Mouse (Mus musculus) MEL (cell line): ENCODE measurements around the gene Peli1. TPM values are rescaled to one million over a fixed set of nuclear protein-coding genes. Genes with fewer than 3 reads are reported as not detected.
A peak's percentile ranks its signal among the peaks of the same experiment; 100 is the strongest.

Experiments
- DNase-seq: peaks from one replicate; pipeline ENCODE4 v3.0.0; 2011; ENCODE audit warnings: low read depth, low spot score
- H3K27ac ChIP-seq: 2 replicates; pipeline ENCODE4 v1.5.1; 2012; ENCODE audit warnings: low read depth, mild to moderate bottlenecking, control low read depth, low read length, moderate library complexity; ENCODE audit not compliant: control insufficient read depth
- H3K27me3 ChIP-seq, 2 experiments: fragments of 150-350 bp in 1 of 2; sonication (generic) in 1 of 2; 2 replicates each; pipeline ENCODE4 v1.6.1; 2012; ENCODE audit warnings: low read length in 2 of 2, mild to moderate bottlenecking in 2 of 2, improper control_type of control experiment in 1 of 2, moderate library complexity in 1 of 2; ENCODE audit not compliant: insufficient read depth in 2 of 2, control insufficient read depth in 1 of 2
- H3K36me3 ChIP-seq, 2 experiments: 2 replicates each; pipeline ENCODE4 v1.6.1; 2012 to 2014; ENCODE audit warnings: low read length in 2 of 2, improper control_type of control experiment in 1 of 2, inconsistent platforms in 1 of 2, mild to moderate bottlenecking in 1 of 2; ENCODE audit not compliant: insufficient read depth in 2 of 2, control insufficient read depth in 1 of 2
- H3K4me1 ChIP-seq, 2 experiments: fragments of 150-350 bp in 1 of 2; sonication (generic) in 1 of 2; 2 replicates each; pipeline ENCODE4 v1.6.1; 2012; ENCODE audit warnings: low read length in 2 of 2, improper control_type of control experiment in 1 of 2, mild to moderate bottlenecking in 1 of 2; ENCODE audit not compliant: insufficient read depth in 2 of 2, control insufficient read depth in 1 of 2
- H3K4me3 ChIP-seq, 2 experiments: fragments of 150-350 bp in 1 of 2; sonication (generic) in 1 of 2; 2 replicates each; pipeline ENCODE4 v1.5.1; 2012; ENCODE audit warnings: low read depth in 2 of 2, low read length in 2 of 2, mild to moderate bottlenecking in 2 of 2, moderate library complexity in 2 of 2, control low read depth in 1 of 2, improper control_type of control experiment in 1 of 2; ENCODE audit not compliant: control insufficient read depth in 1 of 2, insufficient read depth in 1 of 2
- H3K79me2 ChIP-seq: 2 replicates; pipeline ENCODE4 v1.6.1; 2012; ENCODE audit warnings: mild to moderate bottlenecking, low read length, moderate library complexity; ENCODE audit not compliant: control insufficient read depth, poor library complexity, insufficient read depth
- H3K9ac ChIP-seq: 2 replicates; pipeline ENCODE4 v1.6.1; 2012; ENCODE audit warnings: low read depth, mild to moderate bottlenecking, control low read depth, low read length, moderate library complexity; ENCODE audit not compliant: control insufficient read depth, poor library complexity, severe bottlenecking
- H3K9me3 ChIP-seq: fragments of 150-350 bp; sonication (generic); replicated peaks from 2 replicates; pipeline ENCODE4 v1.6.1; 2012; ENCODE audit warnings: mild to moderate bottlenecking, low read length, improper control_type of control experiment, moderate library complexity; ENCODE audit not compliant: insufficient read depth
- BHLHE40 ChIP-seq: IDR thresholded peaks from 2 replicates; pipeline ENCODE4 v1.6.1; 2012; ENCODE audit warnings: low read depth, mild to moderate bottlenecking, inconsistent platforms, low read length, improper control_type of control experiment, borderline replicate concordance
- CHD1 ChIP-seq: IDR thresholded peaks from 2 replicates; pipeline ENCODE4 v1.6.1; 2012; ENCODE audit warnings: low read depth, mild to moderate bottlenecking, inconsistent platforms, low read length, improper control_type of control experiment
- CHD2 ChIP-seq: IDR thresholded peaks from 2 replicates; pipeline ENCODE4 v1.6.1; 2011; ENCODE audit warnings: low read length, improper control_type of control experiment
- CTCF ChIP-seq, 3 experiments: IDR thresholded peaks in 2 of 3; conservative IDR thresholded peaks in 1 of 3; 2 replicates each; pipeline ENCODE4 v1.5.1; 2011 to 2012; ENCODE audit warnings: low read length in 3 of 3, low read depth in 2 of 3, mild to moderate bottlenecking in 2 of 3, improper control_type of control experiment in 1 of 3, inconsistent platforms in 1 of 3, mixed read lengths in 1 of 3, moderate library complexity in 1 of 3; ENCODE audit not compliant: control insufficient read depth in 1 of 3, insufficient read depth in 1 of 3, poor library complexity in 1 of 3, severe bottlenecking in 1 of 3
- E2F4 ChIP-seq: IDR thresholded peaks from 2 replicates; pipeline ENCODE4 v1.6.1; 2011; ENCODE audit warnings: low read depth, low read length, improper control_type of control experiment, borderline replicate concordance
- ELF1 ChIP-seq: IDR thresholded peaks from 2 replicates; pipeline ENCODE4 v1.6.1; 2014; ENCODE audit warnings: low read depth, mild to moderate bottlenecking, inconsistent platforms, low read length, improper control_type of control experiment, moderate library complexity
- EP300 ChIP-seq, 2 experiments: IDR thresholded peaks; 2 replicates each; pipeline ENCODE4 v1.6.1; 2011; ENCODE audit warnings: improper control_type of control experiment in 2 of 2, low read length in 2 of 2, low read depth in 1 of 2, mild to moderate bottlenecking in 1 of 2
- GABPA ChIP-seq: IDR thresholded peaks from 2 replicates; pipeline ENCODE4 v1.6.1; 2012; ENCODE audit warnings: low read depth, mild to moderate bottlenecking, inconsistent platforms, low read length, improper control_type of control experiment, moderate library complexity
- GATA1 ChIP-seq: IDR thresholded peaks from 2 replicates; pipeline ENCODE4 v1.6.1; 2011; ENCODE audit warnings: low read depth, low read length, improper control_type of control experiment
- HCFC1 ChIP-seq: IDR thresholded peaks from 2 replicates; pipeline ENCODE4 v1.6.1; 2012; ENCODE audit warnings: low read depth, mild to moderate bottlenecking, inconsistent platforms, low read length, improper control_type of control experiment, moderate library complexity
- MAFK ChIP-seq: IDR thresholded peaks from 2 replicates; pipeline ENCODE4 v1.6.1; 2011; ENCODE audit warnings: low read depth, mild to moderate bottlenecking, low read length, improper control_type of control experiment, borderline replicate concordance
- MAX ChIP-seq: IDR thresholded peaks from 2 replicates; pipeline ENCODE4 v1.6.1; 2011; ENCODE audit warnings: low read length, improper control_type of control experiment
- MAZ ChIP-seq: IDR thresholded peaks from 2 replicates; pipeline ENCODE4 v1.6.1; 2012; ENCODE audit warnings: low read depth, mild to moderate bottlenecking, inconsistent platforms, low read length, improper control_type of control experiment
- MEF2A ChIP-seq: IDR thresholded peaks from 2 replicates; pipeline ENCODE4 v1.6.1; 2014; ENCODE audit warnings: low read depth, mild to moderate bottlenecking, inconsistent platforms, low read length, improper control_type of control experiment; ENCODE audit not compliant: poor library complexity, insufficient replicate concordance, severe bottlenecking; ENCODE audit errors: extremely low read depth
- MXI1 ChIP-seq: IDR thresholded peaks from 2 replicates; pipeline ENCODE4 v1.6.1; 2011; ENCODE audit warnings: mild to moderate bottlenecking, low read depth, low read length, improper control_type of control experiment
- MYC ChIP-seq: IDR thresholded peaks from 2 replicates; pipeline ENCODE4 v1.6.1; 2011; ENCODE audit warnings: low read depth, mild to moderate bottlenecking, low read length, improper control_type of control experiment, moderate library complexity
- NELFE ChIP-seq: IDR thresholded peaks from 2 replicates; pipeline ENCODE4 v1.6.1; 2011; ENCODE audit warnings: low read depth, low read length, improper control_type of control experiment
- NRF1 ChIP-seq: IDR thresholded peaks from 2 replicates; pipeline ENCODE4 v1.6.1; 2014; ENCODE audit warnings: low read depth, mild to moderate bottlenecking, inconsistent platforms, low read length, improper control_type of control experiment, moderate library complexity; ENCODE audit not compliant: poor library complexity, insufficient read depth, severe bottlenecking
- POLR2A ChIP-seq, 2 experiments: IDR thresholded peaks; 2 replicates each; pipeline ENCODE4 v1.6.1; 2011 to 2012; ENCODE audit warnings: low read length in 2 of 2, mild to moderate bottlenecking in 2 of 2, control low read depth in 1 of 2, improper control_type of control experiment in 1 of 2, low read depth in 1 of 2, moderate library complexity in 1 of 2; ENCODE audit not compliant: control insufficient read depth in 1 of 2, insufficient read depth in 1 of 2, poor library complexity in 1 of 2
- POLR2AphosphoS2 ChIP-seq: IDR thresholded peaks from 2 replicates; pipeline ENCODE4 v1.6.1; 2011; ENCODE audit warnings: low read length, improper control_type of control experiment
- POLR2AphosphoS5 ChIP-seq: IDR thresholded peaks from 2 replicates; pipeline ENCODE4 v1.6.1; 2012; ENCODE audit warnings: low read depth, borderline replicate concordance, mild to moderate bottlenecking, inconsistent platforms, low read length, moderate library complexity, mixed read lengths
- RAD21 ChIP-seq: IDR thresholded peaks from 2 replicates; pipeline ENCODE4 v1.6.1; 2011; ENCODE audit warnings: mild to moderate bottlenecking, low read depth, low read length, improper control_type of control experiment
- RCOR1 ChIP-seq: IDR thresholded peaks from 2 replicates; pipeline ENCODE4 v1.6.1; 2012; ENCODE audit warnings: low read depth, mild to moderate bottlenecking, inconsistent platforms, low read length, improper control_type of control experiment
- SIN3A ChIP-seq: IDR thresholded peaks from 2 replicates; pipeline ENCODE4 v1.6.1; 2012; ENCODE audit warnings: low read length, improper control_type of control experiment, inconsistent platforms
- SMC3 ChIP-seq: IDR thresholded peaks from 2 replicates; pipeline ENCODE4 v1.6.1; 2011; ENCODE audit warnings: low read depth, low read length, improper control_type of control experiment
- TAL1 ChIP-seq: IDR thresholded peaks from 2 replicates; pipeline ENCODE4 v1.6.1; 2012; ENCODE audit warnings: mild to moderate bottlenecking, inconsistent platforms, low read length, moderate library complexity, mixed read lengths
- TBP ChIP-seq: IDR thresholded peaks from 2 replicates; pipeline ENCODE4 v1.8.0; 2011; ENCODE audit warnings: low read depth, low read length, improper control_type of control experiment
- TCF12 ChIP-seq: IDR thresholded peaks from 2 replicates; pipeline ENCODE4 v1.6.1; 2014; ENCODE audit warnings: low read depth, mild to moderate bottlenecking, inconsistent platforms, low read length, improper control_type of control experiment, moderate library complexity
- UBTF ChIP-seq: IDR thresholded peaks from 2 replicates; pipeline ENCODE4 v1.6.1; 2012; ENCODE audit warnings: low read depth, mild to moderate bottlenecking, inconsistent platforms, low read length, improper control_type of control experiment, moderate library complexity, borderline replicate concordance; ENCODE audit not compliant: insufficient read depth
- USF1 ChIP-seq: IDR thresholded peaks from 2 replicates; pipeline ENCODE4 v1.6.1; 2014; ENCODE audit warnings: low read depth, mild to moderate bottlenecking, inconsistent platforms, low read length, improper control_type of control experiment, moderate library complexity
- USF2 ChIP-seq, 2 experiments: IDR thresholded peaks; 2 replicates each; pipeline ENCODE4 v1.6.1; 2011 to 2012; ENCODE audit warnings: improper control_type of control experiment in 2 of 2, low read length in 2 of 2, borderline replicate concordance in 1 of 2, inconsistent platforms in 1 of 2, low read depth in 1 of 2, mild to moderate bottlenecking in 1 of 2; ENCODE audit not compliant: insufficient read depth in 1 of 2
- ZC3H11A ChIP-seq: IDR thresholded peaks from 2 replicates; pipeline ENCODE4 v1.6.1; 2012; ENCODE audit warnings: low read depth, mild to moderate bottlenecking, inconsistent platforms, low read length, improper control_type of control experiment
- ZKSCAN1 ChIP-seq: IDR thresholded peaks from 2 replicates; pipeline ENCODE4 v1.6.1; 2012; ENCODE audit warnings: low read depth, mild to moderate bottlenecking, inconsistent platforms, low read length, improper control_type of control experiment, moderate library complexity
- ZMIZ1 ChIP-seq: IDR thresholded peaks from 2 replicates; pipeline ENCODE4 v1.6.1; 2012; ENCODE audit warnings: low read depth, mild to moderate bottlenecking, inconsistent platforms, low read length, improper control_type of control experiment, moderate library complexity
- ZNF384 ChIP-seq: IDR thresholded peaks from 2 replicates; pipeline ENCODE4 v1.6.1; 2012; ENCODE audit warnings: low read depth, mild to moderate bottlenecking, inconsistent platforms, low read length, improper control_type of control experiment
- polyA plus RNA-seq, 2 experiments: library from polyadenylated mRNA; stranded (reverse) in 1 of 2; unstranded in 1 of 2; fragments of >175 nt in 1 of 2; fragments of >200 nt in 1 of 2; gene quantifications; 2 replicates each; pipeline versions ENCODE4 v1.2.1 to v1.2.4; 2012; ENCODE audit warnings: low replicate concordance in 2 of 2, low read depth in 1 of 2; ENCODE audit not compliant: insufficient read length in 2 of 2, insufficient read depth in 1 of 2, missing spikeins in 1 of 2
- total RNA-seq: library from RNA; depleted of rRNA; stranded (reverse); fragments of 300-350 nt; gene quantifications from 2 replicates; pipeline ENCODE4 v1.2.3, GENCODE M21; 2012; rRNA removed

Peli1 gene
- total RNA-seq (7.5 and 7.9 TPM in 2 replicates), polyA plus RNA-seq (10 to 100 TPM in 1 of 2 experiments, not detected in 1; 11.6 TPM)

GRCm38 (mm10) chr11:21091067-21091427, at the start of gene Peli1:
TSS of gene Peli1 (plus strand) at chr11:21091291.
- H3K27ac ChIP-seq, result peak within 1 kb of the TSS; percentile 60
- peaks cover 0 to 5% of the 10 kb centered on the region in 2 experiments; a peak in 2 of 4 replicates for H3K36me3 ChIP-seq
- H3K4me1 ChIP-seq, result peaks cover 3 to 10% of the 10 kb centered on the region in 2 experiments; a peak in 3 of 4 replicates
- H3K9me3 ChIP-seq, result no peaks in the 10 kb centered on the region
- H3K4me3 ChIP-seq, result peak within 1 kb of the TSS; percentile 83 to 92
- H3K79me2 ChIP-seq, result peaks cover 23% of the 10 kb centered on the region
- peak; percentile 98 for DNase-seq
- H3K27me3 ChIP-seq, result 0 out of 4 replicates have a peak, but pooled peaks cover 0 to 1% of the 10 kb centered on the region in 2 experiments
- H3K9ac ChIP-seq, result peak within 1 kb of the TSS; percentile 95
- TF ChIP-seq UBTF (0 out of 2 replicates have a peak, but pooled peaks have one; percentile 59), ZMIZ1 (peak; percentile 97), MAX (0 out of 2 replicates have a peak, but pooled peaks have one; percentile 42), HCFC1 (peak; percentile 99), RAD21 (no peak), POLR2AphosphoS5 (peak; percentile 87; the same call in 1 of the 2 replicates), MAFK (no peak), SIN3A (peak; percentile 94), CHD1 (no peak), TBP (peak; percentile 97), E2F4 (peak; percentile 56; the same call in 1 of the 2 replicates), NELFE (peak; percentile 98), TCF12 (peak; percentile 93), GATA1 (no peak), ELF1 (peak; percentile 66; the same call in 1 of the 2 replicates), TAL1 (no peak), CTCF (IDR thresholded peaks at IDR 0.05 in 2 of 3, conservative IDR thresholded peaks at IDR 0.05 in 1 of 3; ENCODE audit: control insufficient read depth in 1 of 3, insufficient read depth in 1 of 3, low read depth in 2 of 3, low read length in 3 of 3, poor library complexity in 1 of 3, severe bottlenecking in 1 of 3) (no peak; a peak in 1 of 6 replicates), EP300 (IDR thresholded peaks at IDR 0.05; ENCODE audit: low read depth in 1 of 2, low read length in 2 of 2) (peak in 1 of 2 experiments; percentile 44; a peak in 2 of 4 replicates), USF1 (peak; percentile 54), ZC3H11A (no peak), MAZ (peak; percentile 92), POLR2A (IDR thresholded peaks at IDR 0.05; ENCODE audit: control insufficient read depth in 1 of 2, insufficient read depth in 1 of 2, low read depth in 1 of 2, low read length in 2 of 2, poor library complexity in 1 of 2) (peak; percentile 97 to 98), GABPA (no peak), POLR2AphosphoS2 (peak; percentile 97), CHD2 (peak; percentile 69; the same call in 1 of the 2 replicates), MEF2A (no peak), USF2 (IDR thresholded peaks at IDR 0.05; ENCODE audit: borderline replicate concordance in 1 of 2, insufficient read depth in 1 of 2, low read depth in 1 of 2, low read length in 2 of 2) (no peak), BHLHE40 (0 out of 2 replicates have a peak, but pooled peaks have one; percentile 29), NRF1 (peak; percentile 76), ZKSCAN1 (peak; percentile 69; the same call in 1 of the 2 replicates), SMC3 (0 out of 2 replicates have a peak, but pooled peaks have one; percentile 6), MXI1 (peak; percentile 85), ZNF384 (peak; percentile 100), MYC (0 out of 2 replicates have a peak, but pooled peaks have one; percentile 74), RCOR1 (0 out of 2 replicates have a peak, but pooled peaks have one; percentile 13)
